Mouse (Mus musculus): ENCODE results near the gene Surf1. TPM values are rescaled to one million over a fixed set of nuclear protein-coding genes. Genes with fewer than 3 reads are reported as not detected.

Surf1 gene
- polyA plus RNA-seq (2014; fragmentation: Illumina TruSeq; extraction: RNeasy Lipid Tissue Mini Kit (QIAGEN cat#74804); ENCODE audit: low read depth, low replicate concordance) = 36.3 TPM

DNA sequence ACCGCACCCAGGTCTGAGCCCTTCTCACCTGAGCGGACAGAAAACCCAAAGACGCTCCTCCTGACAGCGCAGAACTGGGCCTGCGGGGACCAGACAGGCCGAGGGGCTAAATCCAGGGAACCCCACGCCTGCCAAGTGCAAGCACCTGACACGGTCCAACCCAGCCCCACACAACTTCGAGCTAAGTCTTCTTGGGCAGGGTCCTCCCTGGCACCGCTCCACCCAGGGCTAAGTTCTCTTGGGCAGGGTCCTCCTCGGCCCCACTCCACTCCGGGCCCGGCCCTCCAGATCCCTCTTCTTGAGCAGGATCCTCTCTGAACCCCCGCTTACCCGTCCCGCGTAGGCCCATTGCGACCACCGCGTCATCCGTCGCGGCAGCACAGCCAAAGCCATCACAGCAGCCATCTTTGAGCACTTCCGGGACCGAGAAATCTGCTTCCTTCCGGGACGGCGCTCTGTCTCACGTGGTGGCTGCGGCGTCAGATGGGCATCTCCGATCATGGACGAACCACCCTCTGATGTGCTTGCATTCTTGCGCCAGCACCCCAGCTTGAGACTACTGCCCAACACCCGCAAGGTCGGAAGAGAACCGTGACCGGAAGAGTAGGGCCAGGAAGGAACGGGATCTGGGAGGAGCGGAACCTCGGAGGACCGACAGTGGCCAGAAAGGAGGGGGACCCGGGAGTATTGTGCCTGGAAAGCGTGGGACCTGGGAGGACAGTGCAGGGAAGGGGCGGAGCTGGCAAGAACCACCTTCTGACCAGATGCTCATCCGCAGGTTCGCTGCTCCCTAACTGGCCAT is at the start of gene Surf1, which contains the start of gene Surf2:
Surf1 (minus strand) TSS at position 604 of the 802 bp plus-strand sequence.
Surf2 (plus strand) TSS at position 441 of the 802 bp plus-strand sequence.

GRCm38 (mm10) chr2:26963923-26964723 is 47.8 kb upstream of the Surf1 start, which contains the start of gene Rexo4:
Gene Rexo4 (minus strand): TSS chr2:26964386.

GRCm38 (mm10) chr2:26933304-26934055 is 17.1 kb upstream of the Surf1 start, which contains the start of the genes Surf4 and Stkld1:
Gene Surf4 (minus strand): TSS chr2:26933928.
Gene Stkld1 (plus strand): TSS chr2:26934047.

DNA sequence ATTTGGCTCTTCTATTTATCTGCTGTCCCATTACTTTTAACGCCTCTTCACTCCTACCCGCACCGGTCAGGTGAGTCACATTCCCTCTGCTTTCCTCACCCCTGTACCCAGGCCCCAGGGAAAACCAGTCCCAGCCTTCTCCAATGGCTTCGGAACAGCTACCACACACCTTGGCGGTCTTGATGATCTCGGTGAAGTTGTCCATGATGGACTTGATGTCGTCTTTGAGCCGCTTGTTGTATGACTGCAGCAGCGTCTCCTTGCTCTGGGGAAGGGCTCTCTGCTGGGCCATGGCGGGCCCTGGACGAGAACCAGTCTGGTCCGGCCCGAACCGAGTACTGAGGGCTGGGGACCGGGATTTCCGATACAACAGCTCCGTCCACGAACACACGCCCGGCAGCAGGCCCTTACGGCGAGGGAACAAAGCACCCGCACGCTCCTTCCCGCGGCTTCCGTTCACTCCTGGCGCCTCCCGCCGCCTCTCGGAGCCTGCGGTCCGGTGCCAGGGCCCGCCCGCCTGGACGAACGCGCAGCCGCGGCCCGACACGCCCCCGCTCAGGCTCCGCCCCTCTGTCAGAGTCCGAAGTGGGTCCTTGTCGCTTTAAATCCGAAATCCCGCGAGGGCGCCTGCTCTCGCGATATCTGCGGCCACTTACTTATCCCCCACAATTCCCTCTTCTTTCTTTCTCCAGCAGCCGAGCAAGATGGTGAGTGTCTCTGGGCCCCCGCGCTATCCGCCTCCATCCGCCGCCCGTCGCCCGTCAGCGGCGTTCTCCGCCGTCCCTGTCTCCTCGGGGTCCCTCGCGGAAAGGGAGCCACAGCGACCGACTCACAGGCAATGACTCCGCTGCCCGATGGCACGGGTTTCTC is 6.0 kb downstream of the Surf1 start, which contains the start of the genes Med22 and Rpl7a:
Med22 (minus strand) TSS at position 554 of the 870 bp plus-strand sequence.
Rpl7a (plus strand) TSS at position 641 of the 870 bp plus-strand sequence.

DNA sequence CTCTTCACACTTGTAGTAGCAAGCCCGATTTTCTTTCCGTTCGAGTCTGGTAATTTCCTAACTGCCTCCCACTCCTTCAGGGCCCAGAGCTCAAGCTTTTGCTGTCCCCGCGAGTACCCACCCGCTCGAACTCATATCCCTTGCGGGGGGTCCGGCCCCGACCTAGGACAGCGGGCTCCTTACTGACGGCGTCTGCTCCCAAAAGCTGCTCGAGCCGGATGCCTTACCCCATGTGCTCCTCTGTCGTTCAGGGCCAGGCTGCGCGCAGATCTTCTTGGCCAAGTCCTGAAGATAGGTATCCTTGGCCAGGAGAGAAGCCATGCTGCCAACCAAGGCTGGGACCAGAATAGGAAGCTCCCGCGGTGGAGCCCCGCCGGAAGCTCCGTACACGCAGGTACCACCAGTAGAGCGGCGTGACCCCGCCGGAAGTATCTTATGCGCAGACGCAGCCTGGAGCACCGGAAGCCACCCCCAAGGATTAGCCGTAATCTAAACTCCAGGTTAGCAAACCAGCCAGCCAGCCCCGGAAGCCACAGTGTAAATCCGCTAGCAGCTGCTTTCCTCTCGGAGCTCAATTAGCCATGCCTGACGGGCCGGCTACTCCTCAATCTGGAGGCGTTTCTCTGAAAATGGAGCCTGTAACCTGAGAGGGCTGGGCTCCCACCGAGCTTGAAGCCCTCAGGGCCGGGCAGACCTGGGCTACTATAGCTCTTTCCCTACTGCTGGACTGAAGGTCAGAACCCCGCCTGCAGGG is 13.7 kb downstream of the Surf1 start, which contains the start of gene Surf6:
Surf6 (minus strand) TSS at position 413 of the 754 bp plus-strand sequence.

DNA sequence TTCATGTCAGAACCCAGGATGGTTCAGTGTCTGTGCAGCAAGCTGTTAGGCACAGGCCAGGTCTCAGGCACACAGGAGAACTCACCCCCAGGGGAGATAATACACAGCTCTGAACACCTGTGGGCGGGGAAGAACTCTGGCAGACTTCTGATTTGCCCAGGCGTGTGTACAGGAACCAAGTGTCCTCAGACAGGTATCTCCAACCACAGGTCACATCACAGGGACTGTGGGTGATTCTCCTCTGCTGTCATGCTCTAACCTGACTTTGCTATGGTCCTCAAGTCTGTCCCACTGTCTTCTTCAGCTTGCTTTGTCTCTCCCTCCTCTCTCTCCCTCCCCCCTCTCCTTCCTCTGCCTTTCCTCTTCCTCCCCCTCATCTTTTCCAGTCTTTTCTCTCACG is 51.5 kb downstream of the Surf1 start, which contains the start of gene Abo:
Abo (minus strand) TSS at position 101 of the 400 bp plus-strand sequence.

Other genes with a start within 250 kb of the Surf1 start
- not detected for gene Lcn4, start 245.2 kb downstream of the Surf1 start, polyA plus RNA-seq (2014; fragmentation: Illumina TruSeq; extraction: RNeasy Lipid Tissue Mini Kit (QIAGEN cat#74804); ENCODE audit: low read depth, low replicate concordance)
- not detected for gene Abo, start 51.6 kb downstream of the Surf1 start, polyA plus RNA-seq (2014; fragmentation: Illumina TruSeq; extraction: RNeasy Lipid Tissue Mini Kit (QIAGEN cat#74804); ENCODE audit: low read depth, low replicate concordance)
- 4.9 TPM for gene Surf6, start 13.7 kb downstream of the Surf1 start, polyA plus RNA-seq (2014; fragmentation: Illumina TruSeq; extraction: RNeasy Lipid Tissue Mini Kit (QIAGEN cat#74804); ENCODE audit: low read depth, low replicate concordance)
- gene Med22, start 5.9 kb downstream of the Surf1 start, polyA plus RNA-seq (2014; fragmentation: Illumina TruSeq; extraction: RNeasy Lipid Tissue Mini Kit (QIAGEN cat#74804); ENCODE audit: low read depth, low replicate concordance) = 5.5 TPM
- 61.9 TPM for gene Rpl7a, start 5.8 kb downstream of the Surf1 start, polyA plus RNA-seq (2014; fragmentation: Illumina TruSeq; extraction: RNeasy Lipid Tissue Mini Kit (QIAGEN cat#74804); ENCODE audit: low read depth, low replicate concordance)
- gene Surf2, start 163 bp downstream of the Surf1 start, polyA plus RNA-seq (2014; fragmentation: Illumina TruSeq; extraction: RNeasy Lipid Tissue Mini Kit (QIAGEN cat#74804); ENCODE audit: low read depth, low replicate concordance) = 8.2 TPM
- 78.7 TPM for gene Surf4, start 17.4 kb upstream of the Surf1 start, polyA plus RNA-seq (2014; fragmentation: Illumina TruSeq; extraction: RNeasy Lipid Tissue Mini Kit (QIAGEN cat#74804); ENCODE audit: low read depth, low replicate concordance)
- gene Stkld1, start 17.5 kb upstream of the Surf1 start, polyA plus RNA-seq (2014; fragmentation: Illumina TruSeq; extraction: RNeasy Lipid Tissue Mini Kit (QIAGEN cat#74804); ENCODE audit: low read depth, low replicate concordance) = not detected
- gene Rexo4, start 47.9 kb upstream of the Surf1 start, polyA plus RNA-seq (2014; fragmentation: Illumina TruSeq; extraction: RNeasy Lipid Tissue Mini Kit (QIAGEN cat#74804); ENCODE audit: low read depth, low replicate concordance) = 21.3 TPM
- gene Adamts13, start 56.9 kb upstream of the Surf1 start, polyA plus RNA-seq (2014; fragmentation: Illumina TruSeq; extraction: RNeasy Lipid Tissue Mini Kit (QIAGEN cat#74804); ENCODE audit: low read depth, low replicate concordance) = 0.37 TPM
- 10.9 TPM for gene Cacfd1, start 93.4 kb upstream of the Surf1 start, polyA plus RNA-seq (2014; fragmentation: Illumina TruSeq; extraction: RNeasy Lipid Tissue Mini Kit (QIAGEN cat#74804); ENCODE audit: low read depth, low replicate concordance)
- gene Slc2a6, start 111.5 kb upstream of the Surf1 start, polyA plus RNA-seq (2014; fragmentation: Illumina TruSeq; extraction: RNeasy Lipid Tissue Mini Kit (QIAGEN cat#74804); ENCODE audit: low read depth, low replicate concordance) = not detected
- not detected for gene Mymk, start 155.6 kb upstream of the Surf1 start, polyA plus RNA-seq (2014; fragmentation: Illumina TruSeq; extraction: RNeasy Lipid Tissue Mini Kit (QIAGEN cat#74804); ENCODE audit: low read depth, low replicate concordance)
- 0.19 TPM for gene Adamtsl2, start 162.8 kb upstream of the Surf1 start, polyA plus RNA-seq (2014; fragmentation: Illumina TruSeq; extraction: RNeasy Lipid Tissue Mini Kit (QIAGEN cat#74804); ENCODE audit: low read depth, low replicate concordance)
- gene Fam163b, start 226.0 kb upstream of the Surf1 start, polyA plus RNA-seq (2014; fragmentation: Illumina TruSeq; extraction: RNeasy Lipid Tissue Mini Kit (QIAGEN cat#74804); ENCODE audit: low read depth, low replicate concordance) = not detected
- not detected for gene Dbh, start 248.7 kb upstream of the Surf1 start, polyA plus RNA-seq (2014; fragmentation: Illumina TruSeq; extraction: RNeasy Lipid Tissue Mini Kit (QIAGEN cat#74804); ENCODE audit: low read depth, low replicate concordance)

Measured in liver, adult 10 weeks (tissue).